Mouse (Mus musculus): ENCODE data around the gene 4931429L15Rik. TPM values are rescaled to one million over a fixed set of nuclear protein-coding genes. Genes with fewer than 3 reads are reported as not detected.

Gene 4931429L15Rik
- polyA plus RNA-seq, 1 experiment from 2014 or later, result 0.11 TPM

- ATAC-seq, result 0 out of 2 replicates have a peak, but pooled peaks have one; percentile 23
- 35% methylated on average over 24 of the region's 24 CpGs for WGBS
- Histone ChIP-seq H3K27me3 (replicated peaks; ENCODE audit: control insufficient read depth, insufficient read depth, low read length) (no peaks in the 10 kb centered on the region), H3K4me1 (ENCODE audit: control insufficient read depth, insufficient read depth, low read length) (peaks cover 8% of the 10 kb centered on the region; the same call in 1 of the 2 replicates), H3K4me3 (ENCODE audit: low read length) (no peak overlapping the region), H3K36me3 (ENCODE audit: control insufficient read depth, insufficient read depth, low read length) (no peaks in the 10 kb centered on the region), H3K9me3 (ENCODE audit: control insufficient read depth, low read length) (no peaks in the 10 kb centered on the region), H3K9ac (ENCODE audit: low read depth, low read length) (no peak overlapping the region), H3K4me2 (ENCODE audit: low read depth, low read length) (no peak overlapping the region), H3K27ac (ENCODE audit: low read length) (no peak overlapping the region)
Measured at GRCm38 (mm10) chr9:46329801-46330585, 10.2 kb upstream of the 4931429L15Rik start.

- WGBS, result 10% methylated on average over 19 of the region's 19 CpGs
- Histone ChIP-seq H3K27ac (ENCODE audit: low read length) (no peak overlapping the region), H3K9ac (ENCODE audit: low read depth, low read length) (peak overlapping the region; percentile 63), H3K4me3 (ENCODE audit: low read length) (peak overlapping the region; percentile 40), H3K27me3 (replicated peaks; ENCODE audit: control insufficient read depth, insufficient read depth, low read length) (no peaks in the 10 kb centered on the region), H3K9me3 (ENCODE audit: control insufficient read depth, low read length) (no peaks in the 10 kb centered on the region), H3K4me1 (ENCODE audit: control insufficient read depth, insufficient read depth, low read length) (peaks cover 8% of the 10 kb centered on the region; the same call in 1 of the 2 replicates), H3K36me3 (ENCODE audit: control insufficient read depth, insufficient read depth, low read length) (no peaks in the 10 kb centered on the region), H3K4me2 (ENCODE audit: low read depth, low read length) (peak overlapping the region; percentile 66)
- ATAC-seq, result peak; percentile 82
Measured at GRCm38 (mm10) chr9:46329250-46329648, 9.5 kb upstream of the 4931429L15Rik start.

- WGBS, result 9% methylated on average over 30 of the region's 30 CpGs
- no peaks in the 10 kb centered on the region for H3K9me3 ChIP-seq (ENCODE audit: control insufficient read depth, low read length)
- no peaks in the 10 kb centered on the region for H3K27me3 ChIP-seq (replicated peaks; ENCODE audit: control insufficient read depth, insufficient read depth, low read length)
- H3K4me2 ChIP-seq (ENCODE audit: low read depth, low read length), result peak overlapping the region; percentile 66
- ATAC-seq, result peak; percentile 53
- peaks cover 8% of the 10 kb centered on the region; the same call in 1 of the 2 replicates for H3K4me1 ChIP-seq (ENCODE audit: control insufficient read depth, insufficient read depth, low read length)
- peak overlapping the region; percentile 40 for H3K4me3 ChIP-seq (ENCODE audit: low read length)
- no peak overlapping the region for H3K27ac ChIP-seq (ENCODE audit: low read length)
- peak overlapping the region; percentile 63 for H3K9ac ChIP-seq (ENCODE audit: low read depth, low read length)
- no peaks in the 10 kb centered on the region for H3K36me3 ChIP-seq (ENCODE audit: control insufficient read depth, insufficient read depth, low read length)
Measured at GRCm38 (mm10) chr9:46328572-46329249, 8.9 kb upstream of the 4931429L15Rik start.

GRCm38 (mm10) chr9:46327706-46328571 is 8.2 kb upstream of the 4931429L15Rik start:
- peaks cover 8% of the 10 kb centered on the region; the same call in 1 of the 2 replicates for H3K4me1 ChIP-seq (ENCODE audit: control insufficient read depth, insufficient read depth, low read length)
- no peaks in the 10 kb centered on the region for H3K9me3 ChIP-seq (ENCODE audit: control insufficient read depth, low read length)
- H3K27ac ChIP-seq (ENCODE audit: low read length), result no peak overlapping the region
- ATAC-seq, result no peak
- peak overlapping the region; percentile 40; the same call in 1 of the 2 replicates for H3K4me3 ChIP-seq (ENCODE audit: low read length)
- no peaks in the 10 kb centered on the region for H3K27me3 ChIP-seq (replicated peaks; ENCODE audit: control insufficient read depth, insufficient read depth, low read length)
- H3K36me3 ChIP-seq (ENCODE audit: control insufficient read depth, insufficient read depth, low read length), result no peaks in the 10 kb centered on the region
- peak overlapping the region; percentile 66 for H3K4me2 ChIP-seq (ENCODE audit: low read depth, low read length)
- 72% methylated on average over 25 of the region's 25 CpGs for WGBS
- H3K9ac ChIP-seq (ENCODE audit: low read depth, low read length), result peak overlapping the region; percentile 63

GRCm38 (mm10) chr9:46326694-46327405 is 7.1 kb upstream of the 4931429L15Rik start:
- Histone ChIP-seq H3K27me3 (replicated peaks; ENCODE audit: control insufficient read depth, insufficient read depth, low read length) (no peaks in the 10 kb centered on the region), H3K4me3 (ENCODE audit: low read length) (no peak overlapping the region), H3K4me2 (ENCODE audit: low read depth, low read length) (no peak overlapping the region), H3K9ac (ENCODE audit: low read depth, low read length) (no peak overlapping the region), H3K36me3 (ENCODE audit: control insufficient read depth, insufficient read depth, low read length) (no peaks in the 10 kb centered on the region), H3K27ac (ENCODE audit: low read length) (no peak overlapping the region), H3K4me1 (ENCODE audit: control insufficient read depth, insufficient read depth, low read length) (peaks cover 8% of the 10 kb centered on the region; the same call in 1 of the 2 replicates), H3K9me3 (ENCODE audit: control insufficient read depth, low read length) (no peaks in the 10 kb centered on the region)
- no peak for ATAC-seq
- 89% methylated on average over 11 of the region's 11 CpGs for WGBS

- no peak overlapping the region for H3K4me2 ChIP-seq (ENCODE audit: low read depth, low read length)
- no peaks in the 10 kb centered on the region for H3K27me3 ChIP-seq (replicated peaks; ENCODE audit: control insufficient read depth, insufficient read depth, low read length)
- no peaks in the 10 kb centered on the region for H3K9me3 ChIP-seq (ENCODE audit: control insufficient read depth, low read length)
- WGBS, result 90% methylated on average over 2 of the region's 2 CpGs
- no peak overlapping the region for H3K4me3 ChIP-seq (ENCODE audit: low read length)
- no peak overlapping the region for H3K9ac ChIP-seq (ENCODE audit: low read depth, low read length)
- H3K27ac ChIP-seq (ENCODE audit: low read length), result no peak overlapping the region
- H3K36me3 ChIP-seq (ENCODE audit: control insufficient read depth, insufficient read depth, low read length), result no peaks in the 10 kb centered on the region
- no peaks in the 10 kb centered on the region for H3K4me1 ChIP-seq (ENCODE audit: control insufficient read depth, insufficient read depth, low read length)
- ATAC-seq, result no peak
Measured at GRCm38 (mm10) chr9:46320461-46320860, 675 bp upstream of the 4931429L15Rik start.

- ATAC-seq, result no peak
Measured at GRCm38 (mm10) chr9:46317957-46318356, 1.8 kb downstream of the 4931429L15Rik start.

GRCm38 (mm10) chr9:46316909-46317308 is 2.9 kb downstream of the 4931429L15Rik start:
- H3K9me3 ChIP-seq (ENCODE audit: control insufficient read depth, low read length), result no peaks in the 10 kb centered on the region
- no peak overlapping the region for H3K4me2 ChIP-seq (ENCODE audit: low read depth, low read length)
- no peaks in the 10 kb centered on the region for H3K27me3 ChIP-seq (replicated peaks; ENCODE audit: control insufficient read depth, insufficient read depth, low read length)
- no peaks in the 10 kb centered on the region for H3K4me1 ChIP-seq (ENCODE audit: control insufficient read depth, insufficient read depth, low read length)
- H3K9ac ChIP-seq (ENCODE audit: low read depth, low read length), result no peak overlapping the region
- no peaks in the 10 kb centered on the region for H3K36me3 ChIP-seq (ENCODE audit: control insufficient read depth, insufficient read depth, low read length)
- 67% methylated on average over 8 of the region's 8 CpGs for WGBS
- ATAC-seq, result no peak
- no peak overlapping the region for H3K4me3 ChIP-seq (ENCODE audit: low read length)
- H3K27ac ChIP-seq (ENCODE audit: low read length), result no peak overlapping the region

More at GRCm38 (mm10) chr9:46317957-46318356, 1.8 kb downstream of the 4931429L15Rik start:
- H3K27me3 ChIP-seq (replicated peaks; ENCODE audit: control insufficient read depth, insufficient read depth, low read length), result no peaks in the 10 kb centered on the region
- no peak overlapping the region for H3K9ac ChIP-seq (ENCODE audit: low read depth, low read length)
- H3K27ac ChIP-seq (ENCODE audit: low read length), result no peak overlapping the region
- H3K4me1 ChIP-seq (ENCODE audit: control insufficient read depth, insufficient read depth, low read length), result no peaks in the 10 kb centered on the region
- no peak overlapping the region for H3K4me2 ChIP-seq (ENCODE audit: low read depth, low read length)
- no peaks in the 10 kb centered on the region for H3K36me3 ChIP-seq (ENCODE audit: control insufficient read depth, insufficient read depth, low read length)
- H3K4me3 ChIP-seq (ENCODE audit: low read length), result no peak overlapping the region
- 84% methylated on average over 3 of the region's 3 CpGs for WGBS
- H3K9me3 ChIP-seq (ENCODE audit: control insufficient read depth, low read length), result no peaks in the 10 kb centered on the region

Data from intestine, embryonic 16.5 days (tissue).